Mouse (Mus musculus) neural tube, embryonic 13.5 days (tissue): ENCODE measurements around the gene Hcrt. TPM values are rescaled to one million over a fixed set of nuclear protein-coding genes. Genes with fewer than 3 reads are reported as not detected.

ENCODE experiments used
- ATAC-seq: fragments of 200-750 bp; cut with Nextera tagmentation; 2 replicates; pipeline ENCODE4 v1.8.0; 2017; ENCODE audit warnings: low read depth, mild to moderate bottlenecking, moderate TSS enrichment, moderate library complexity
- H3K27ac ChIP-seq: fragments of 300-500 bp; sonication (generic); replicated peaks from 2 replicates; pipeline ENCODE4 v1.5.1; 2015; ENCODE audit warnings: moderate library complexity, mild to moderate bottlenecking, inconsistent platforms
- H3K27me3 ChIP-seq: fragments of 300-500 bp; sonication (generic); 2 replicates; pipeline ENCODE4 v1.6.1; 2015; ENCODE audit warnings: mild to moderate bottlenecking, inconsistent platforms
- H3K36me3 ChIP-seq: fragments of 300-500 bp; sonication (generic); 2 replicates; pipeline ENCODE4 v1.6.1; 2015; ENCODE audit warnings: mild to moderate bottlenecking, inconsistent platforms
- H3K4me1 ChIP-seq: fragments of 300-500 bp; sonication (generic); replicated peaks from 2 replicates; pipeline ENCODE4 v1.6.1; 2015; ENCODE audit warnings: inconsistent platforms
- H3K4me2 ChIP-seq: fragments of 300-500 bp; sonication (generic); 2 replicates; pipeline ENCODE4 v1.6.1; 2015; ENCODE audit warnings: inconsistent platforms, mild to moderate bottlenecking, moderate library complexity
- H3K4me3 ChIP-seq: fragments of 300-500 bp; sonication (generic); 2 replicates; pipeline ENCODE4 v1.5.1; 2015; ENCODE audit warnings: mild to moderate bottlenecking, inconsistent platforms
- H3K9ac ChIP-seq: fragments of 300-500 bp; sonication (generic); 2 replicates; pipeline ENCODE4 v1.6.1; 2015; ENCODE audit warnings: moderate library complexity, mild to moderate bottlenecking, inconsistent platforms
- H3K9me3 ChIP-seq: fragments of 300-500 bp; sonication (generic); 2 replicates; pipeline ENCODE4 v1.6.1; 2016; ENCODE audit warnings: inconsistent platforms
- WGBS: fragments of 180-500 bp; shearing (Covaris S2); methylation state at CpG from one replicate; pipeline ENCODE4 v1.1.7; 2015; 5-methylcytosine and 5-hydroxymethylcytosine counted together
- polyA plus RNA-seq: library from polyadenylated mRNA; unstranded; fragments of >200 nt; fragmentation: Nextera tagmentation; extraction: Ambion mirVana; gene quantifications from 2 replicates; pipeline ENCODE4 v1.2.1, GENCODE M21; 2015

Hcrt gene
- polyA plus RNA-seq, 1 experiment from 2014 or later: not detected

- peaks cover 13% of the 10 kb centered on the region; the same call in 1 of the 2 replicates for H3K36me3 ChIP-seq
- no peak overlapping the region for H3K27ac ChIP-seq
- H3K4me2 ChIP-seq: no peak overlapping the region
- 61% methylated on average over 5 of the region's 5 CpGs for WGBS
- no peak overlapping the region for H3K9ac ChIP-seq
- H3K27me3 ChIP-seq: peaks cover 27% of the 10 kb centered on the region
- ATAC-seq: no peak
- H3K4me1 ChIP-seq: peaks cover 2% of the 10 kb centered on the region; the same call in 1 of the 2 replicates
- H3K4me3 ChIP-seq: no peak overlapping the region
- H3K9me3 ChIP-seq: no peaks in the 10 kb centered on the region
Measured at GRCm38 (mm10) chr11:100747114-100747513, 15.6 kb downstream of the Hcrt start.

- Histone ChIP-seq H3K27ac (no peak overlapping the region), H3K9ac (no peak overlapping the region), H3K4me2 (no peak overlapping the region), H3K4me1 (no peaks in the 10 kb centered on the region; the same call in 1 of the 2 replicates), H3K4me3 (no peak overlapping the region), H3K9me3 (no peaks in the 10 kb centered on the region), H3K36me3 (peaks cover 16% of the 10 kb centered on the region), H3K27me3 (peaks cover 25% of the 10 kb centered on the region)
- 82% methylated on average over 10 of the region's 10 CpGs for whole genome bisulfite sequencing
- no peak for ATAC-seq
Measured at GRCm38 (mm10) chr11:100746546-100746945, 16.2 kb downstream of the Hcrt start.

- peaks cover 26% of the 10 kb centered on the region for H3K27me3 ChIP-seq
- no peak overlapping the region for H3K4me3 ChIP-seq
- H3K4me1 ChIP-seq: no peaks in the 10 kb centered on the region; the same call in 1 of the 2 replicates
- H3K4me2 ChIP-seq: no peak overlapping the region
- ATAC-seq: no peak
- 17% methylated on average over 6 of the region's 6 CpGs for WGBS
- H3K9me3 ChIP-seq: no peaks in the 10 kb centered on the region
- H3K27ac ChIP-seq: no peak overlapping the region
- H3K9ac ChIP-seq: 0 out of 2 replicates have a peak overlapping the region, but pooled peaks have one; percentile 47
- H3K36me3 ChIP-seq: peaks cover 20% of the 10 kb centered on the region
Measured at GRCm38 (mm10) chr11:100745085-100745484, 17.6 kb downstream of the Hcrt start.

- no peak overlapping the region for H3K9ac ChIP-seq
- peaks cover 5% of the 10 kb centered on the region; the same call in 1 of the 2 replicates for H3K27me3 ChIP-seq
- H3K4me2 ChIP-seq: no peak overlapping the region
- H3K36me3 ChIP-seq: peaks cover 11% of the 10 kb centered on the region; the same call in 1 of the 2 replicates
- H3K9me3 ChIP-seq: no peaks in the 10 kb centered on the region
- ATAC-seq: no peak
- no peak overlapping the region for H3K27ac ChIP-seq
- H3K4me1 ChIP-seq: peaks cover 17% of the 10 kb centered on the region
- no peak overlapping the region for H3K4me3 ChIP-seq
- WGBS: 77% methylated on average over 6 of the region's 6 CpGs
Measured at GRCm38 (mm10) chr11:100741348-100741747, 21.4 kb downstream of the Hcrt start.

GRCm38 (mm10) chr11:100738749-100739148, 24.0 kb downstream of the Hcrt start:
- H3K36me3 ChIP-seq: peaks cover 14% of the 10 kb centered on the region; the same call in 1 of the 2 replicates
- peak overlapping the region; percentile 83 for H3K27ac ChIP-seq
- peak overlapping the region; percentile 99 for H3K4me3 ChIP-seq
- WGBS: 14% methylated on average over 5 of the region's 5 CpGs
- no peaks in the 10 kb centered on the region for H3K9me3 ChIP-seq
- peak; percentile 20; the same call in 1 of the 2 replicates for ATAC-seq
- peaks cover 5% of the 10 kb centered on the region; the same call in 1 of the 2 replicates for H3K27me3 ChIP-seq
- peak overlapping the region; percentile 64 for H3K4me2 ChIP-seq
- H3K9ac ChIP-seq: peak overlapping the region; percentile 76
- peaks cover 25% of the 10 kb centered on the region for H3K4me1 ChIP-seq

GRCm38 (mm10) chr11:100738066-100738604, 24.6 kb downstream of the Hcrt start, which contains the start of gene Rab5c:
TSS of gene Rab5c (minus strand) at chr11:100738215.
- Histone ChIP-seq H3K9ac (peak within 1 kb of the TSS; percentile 96), H3K27ac (peak within 1 kb of the TSS; percentile 83), H3K4me3 (peak within 1 kb of the TSS; percentile 99), H3K27me3 (peaks cover 5% of the 10 kb centered on the region; the same call in 1 of the 2 replicates), H3K4me2 (peak within 1 kb of the TSS; percentile 92), H3K4me1 (peaks cover 25% of the 10 kb centered on the region), H3K36me3 (peaks cover 15% of the 10 kb centered on the region), H3K9me3 (no peaks in the 10 kb centered on the region)
- WGBS: under 1% methylated on average over 38 of the region's 39 CpGs
- peak; percentile 100 for ATAC-seq

- no peak for ATAC-seq
- Histone ChIP-seq H3K27me3 (peaks cover 5% of the 10 kb centered on the region; the same call in 1 of the 2 replicates), H3K36me3 (peaks cover 25% of the 10 kb centered on the region), H3K4me3 (peak overlapping the region; percentile 99), H3K9me3 (no peaks in the 10 kb centered on the region), H3K4me2 (peak overlapping the region; percentile 92), H3K4me1 (peaks cover 25% of the 10 kb centered on the region), H3K9ac (peak overlapping the region; percentile 96), H3K27ac (peak overlapping the region; percentile 56; the same call in 1 of the 2 replicates)
- WGBS: 3% methylated on average over 13 of the region's 13 CpGs
Measured at GRCm38 (mm10) chr11:100737105-100737733, 25.5 kb downstream of the Hcrt start.

- Histone ChIP-seq H3K36me3 (peaks cover 28% of the 10 kb centered on the region), H3K4me2 (peak overlapping the region; percentile 92), H3K27ac (no peak overlapping the region), H3K4me1 (peaks cover 25% of the 10 kb centered on the region), H3K27me3 (peaks cover 5% of the 10 kb centered on the region; the same call in 1 of the 2 replicates), H3K4me3 (peak overlapping the region; percentile 99), H3K9ac (peak overlapping the region; percentile 96; the same call in 1 of the 2 replicates), H3K9me3 (no peaks in the 10 kb centered on the region)
- WGBS: 83% methylated on average over 4 of the region's 4 CpGs
- no peak for ATAC-seq
Measured at GRCm38 (mm10) chr11:100736746-100737080, 26.0 kb downstream of the Hcrt start.

- H3K36me3 ChIP-seq: peaks cover 22% of the 10 kb centered on the region
- H3K27ac ChIP-seq: no peak overlapping the region
- peak overlapping the region; percentile 99; the same call in 1 of the 2 replicates for H3K4me3 ChIP-seq
- H3K9ac ChIP-seq: peak overlapping the region; percentile 12; the same call in 1 of the 2 replicates
- peaks cover 25% of the 10 kb centered on the region for H3K4me1 ChIP-seq
- H3K4me2 ChIP-seq: peak overlapping the region; percentile 92; the same call in 1 of the 2 replicates
- peaks cover under 1% of the 10 kb centered on the region; the same call in 1 of the 2 replicates for H3K27me3 ChIP-seq
- no peaks in the 10 kb centered on the region for H3K9me3 ChIP-seq
- WGBS: 75% methylated on average over 14 of the region's 14 CpGs
- no peak for ATAC-seq
Measured at GRCm38 (mm10) chr11:100735954-100736745, 26.6 kb downstream of the Hcrt start.

GRCm38 (mm10) chr11:100735134-100735865, 27.4 kb downstream of the Hcrt start:
- Histone ChIP-seq H3K27ac (no peak overlapping the region), H3K4me1 (peaks cover 25% of the 10 kb centered on the region), H3K4me2 (no peak overlapping the region), H3K36me3 (peaks cover 18% of the 10 kb centered on the region), H3K4me3 (peak overlapping the region; percentile 99; the same call in 1 of the 2 replicates), H3K27me3 (no peaks in the 10 kb centered on the region), H3K9me3 (no peaks in the 10 kb centered on the region), H3K9ac (0 out of 2 replicates have a peak overlapping the region, but pooled peaks have one; percentile 12)
- 94% methylated on average over 9 of the region's 9 CpGs for WGBS
- no peak for ATAC-seq

- H3K36me3 ChIP-seq: peaks cover 35% of the 10 kb centered on the region
- H3K4me2 ChIP-seq: no peak overlapping the region
- no peaks in the 10 kb centered on the region for H3K9me3 ChIP-seq
- H3K4me3 ChIP-seq: no peak overlapping the region
- no peak overlapping the region for H3K9ac ChIP-seq
- H3K27ac ChIP-seq: no peak overlapping the region
- 93% methylated on average over 6 of the region's 6 CpGs for WGBS
- ATAC-seq: no peak
- H3K4me1 ChIP-seq: peaks cover 1% of the 10 kb centered on the region
- no peaks in the 10 kb centered on the region for H3K27me3 ChIP-seq
Measured at GRCm38 (mm10) chr11:100730477-100731205, 32.1 kb downstream of the Hcrt start.
